ENCODE assay signal across 30 mouse cellular contexts in genomic region chr17:63458052-63458451, GRCm38 (mm10). TPM values are rescaled to one million over a fixed set of nuclear protein-coding genes. Genes with fewer than 3 reads are reported as not detected.
DNase-seq lines count a peak whose midpoint lies in the region; ATAC-seq and TF ChIP-seq lines count a peak whose summit lies in the region.
"Had no signal": no experiment of that assay in that cellular context is flagged by ENCODE, and none has a peak within 500 bp of the region (broad histone marks: within the 10 kb centered on the region; RNA-seq: fewer than 3 reads in every experiment).

No protein-coding gene starts in this region.

- no peak for TF ChIP-seq CTCF in forebrain, postnatal 0 days (IDR thresholded peaks at IDR 0.05; ENCODE audit: low read depth)
- TF ChIP-seq CTCF in layer of hippocampus, adult 2 months (conservative IDR thresholded peaks at IDR 0.05): no peak

- ATAC-seq in forebrain, embryonic 13.5 days: peak; percentile 79
- ATAC-seq in forebrain, postnatal 0 days: no peak
- peak; percentile 83 for ATAC-seq in forebrain, embryonic 16.5 days
- ATAC-seq in forebrain, embryonic 12.5 days (ENCODE audit: low FRiP score): no peak
- ATAC-seq: activated CD4-positive, CD25-positive, alpha-beta regulatory T cell, adult 4 months; hindbrain, postnatal 0 days; inflammation-experienced regulatory T-cells, adult 6 months; intestine, embryonic 16.5 days had no signal

- no peaks in the 10 kb centered on the region for H3K27me3 ChIP-seq in forebrain, embryonic 13.5 days
- H3K27me3 ChIP-seq in forebrain, postnatal 0 days (ENCODE audit: insufficient read depth, low read length): no peaks in the 10 kb centered on the region
- no peaks in the 10 kb centered on the region for H3K27me3 ChIP-seq in forebrain, embryonic 16.5 days (replicated peaks; ENCODE audit: control insufficient read depth, insufficient read depth, low read length)
- H3K27me3 ChIP-seq in forebrain, embryonic 12.5 days: no peaks in the 10 kb centered on the region
- H3K27me3 ChIP-seq: embryonic facial prominence, embryonic 13.5 days; heart, embryonic 13.5 days had no signal

- no peak overlapping the region for H3K4me2 ChIP-seq in forebrain, embryonic 13.5 days
- no peak overlapping the region for H3K4me2 ChIP-seq in forebrain, postnatal 0 days (ENCODE audit: low read depth)
- no peak overlapping the region for H3K4me2 ChIP-seq in forebrain, embryonic 16.5 days (ENCODE audit: low read length)
- no peak overlapping the region for H3K4me2 ChIP-seq in forebrain, embryonic 12.5 days
- H3K4me2 ChIP-seq: embryonic facial prominence, embryonic 13.5 days; heart, embryonic 13.5 days; hindbrain, embryonic 14.5 days had no signal

- no peak overlapping the region for H3K4me3 ChIP-seq in forebrain, embryonic 13.5 days
- H3K4me3 ChIP-seq in forebrain, postnatal 0 days (ENCODE audit: low read depth, low read length): no peak overlapping the region
- H3K4me3 ChIP-seq in forebrain, embryonic 16.5 days (replicated peaks; ENCODE audit: low read length): no peak overlapping the region
- no peak overlapping the region for H3K4me3 ChIP-seq in forebrain, embryonic 12.5 days (replicated peaks)
- no peak overlapping the region for H3K4me3 ChIP-seq in layer of hippocampus, adult 2 months
- H3K4me3 ChIP-seq: embryonic facial prominence, embryonic 10.5 days; embryonic facial prominence, embryonic 13.5 days; erythroblast, embryonic 14.5 days; heart, adult 2 months; heart, embryonic 10.5 days; heart, embryonic 13.5 days had no signal

- DNase-seq in forebrain, postnatal 0 days: no peak
- peak; percentile 30 to 55 for DNase-seq in layer of hippocampus, adult 2 months (ENCODE audit: low spot score in 2 of 2)
- no peak for DNase-seq in layer of hippocampus, postnatal 10 days (ENCODE audit: low spot score in 2 of 2)
- DNase-seq in brain, adult 2 months (ENCODE audit: low read depth, low spot score): peak; percentile 56
- no peak for DNase-seq in lung, postnatal 36 days
- DNase-seq: adrenal gland, adult 8-10 months; adrenal gland, postnatal 25 days; cerebellum, adult 11 months; cerebellum, adult 2 months; cerebellum, adult 9-11 months; cerebellum, postnatal 36 days; embryo, embryonic 11 days; gastrocnemius, postnatal 10 days; gastrocnemius, postnatal 36 days; heart, adult 2 months; heart, postnatal 14 days; heart, postnatal 4 days had no signal

- H3K9me3 ChIP-seq in forebrain, embryonic 13.5 days (replicated peaks): no peaks in the 10 kb centered on the region
- no peaks in the 10 kb centered on the region for H3K9me3 ChIP-seq in forebrain, postnatal 0 days (ENCODE audit: low read length)
- no peaks in the 10 kb centered on the region for H3K9me3 ChIP-seq in forebrain, embryonic 16.5 days (ENCODE audit: control insufficient read depth, low read length)
- H3K9me3 ChIP-seq in forebrain, embryonic 12.5 days: no peaks in the 10 kb centered on the region
- H3K9me3 ChIP-seq: embryonic facial prominence, embryonic 10.5 days; embryonic facial prominence, embryonic 13.5 days; heart, embryonic 10.5 days; heart, embryonic 13.5 days had no signal

- no peak overlapping the region for H3K27ac ChIP-seq in forebrain, embryonic 13.5 days
- H3K27ac ChIP-seq in forebrain, postnatal 0 days (ENCODE audit: low read depth, low read length): no peak overlapping the region
- H3K27ac ChIP-seq in forebrain, embryonic 16.5 days (ENCODE audit: low read length): no peak overlapping the region
- no peak overlapping the region for H3K27ac ChIP-seq in forebrain, embryonic 12.5 days
- no peak overlapping the region for H3K27ac ChIP-seq in layer of hippocampus, adult 2 months
- H3K27ac ChIP-seq: embryonic facial prominence, embryonic 10.5 days; embryonic facial prominence, embryonic 13.5 days; heart, adult 2 months; heart, embryonic 10.5 days; heart, embryonic 13.5 days; hindbrain, embryonic 14.5 days; hindbrain, postnatal 0 days had no signal

- no peaks in the 10 kb centered on the region for H3K36me3 ChIP-seq in forebrain, embryonic 13.5 days (ENCODE audit: poor library complexity, severe bottlenecking)
- no peaks in the 10 kb centered on the region for H3K36me3 ChIP-seq in forebrain, postnatal 0 days (ENCODE audit: insufficient read depth)
- H3K36me3 ChIP-seq in forebrain, embryonic 16.5 days (ENCODE audit: control insufficient read depth, insufficient read depth): no peaks in the 10 kb centered on the region
- H3K36me3 ChIP-seq in forebrain, embryonic 12.5 days (replicated peaks): no peaks in the 10 kb centered on the region

- no peak overlapping the region for H3K9ac ChIP-seq in forebrain, embryonic 13.5 days
- no peak overlapping the region for H3K9ac ChIP-seq in forebrain, postnatal 0 days
- no peak overlapping the region for H3K9ac ChIP-seq in forebrain, embryonic 16.5 days (replicated peaks; ENCODE audit: low read depth, low read length)
- H3K9ac ChIP-seq in forebrain, embryonic 12.5 days: no peak overlapping the region
- H3K9ac ChIP-seq: embryonic facial prominence, embryonic 13.5 days; heart, embryonic 13.5 days; hindbrain, embryonic 14.5 days had no signal

- 87% methylated on average over 3 of the region's 3 CpGs for WGBS in forebrain, embryonic 13.5 days
- 74% methylated on average over 3 of the region's 3 CpGs for WGBS in forebrain, postnatal 0 days
- 77% methylated on average over 3 of the region's 3 CpGs for WGBS in forebrain, embryonic 16.5 days
- 95% methylated on average over 3 of the region's 3 CpGs for whole genome bisulfite sequencing in forebrain, embryonic 12.5 days

- H3K4me1 ChIP-seq in forebrain, embryonic 13.5 days: peaks cover 4% of the 10 kb centered on the region
- no peaks in the 10 kb centered on the region for H3K4me1 ChIP-seq in forebrain, postnatal 0 days (ENCODE audit: insufficient read depth)
- no peaks in the 10 kb centered on the region for H3K4me1 ChIP-seq in forebrain, embryonic 16.5 days (replicated peaks; ENCODE audit: control insufficient read depth, insufficient read depth, low read length)
- peaks cover 10% of the 10 kb centered on the region for H3K4me1 ChIP-seq in forebrain, embryonic 12.5 days
- H3K4me1 ChIP-seq: embryonic facial prominence, embryonic 10.5 days had no signal

RNA-seq across cellular contexts. Expression of gene Fbxl17, which starts 41.8 kb away (rescaled TPM):
- polyA plus RNA-seq in forebrain, embryonic 13.5 days (2015; fragmentation: Nextera tagmentation; extraction: Ambion mirVana): 5.6 and 7.0 TPM in 2 replicates
- 27.3 and 32.0 TPM in 2 replicates for total RNA-seq in forebrain, postnatal 0 days (2014; rRNA removed)
- 9.5 and 10.7 TPM in 2 replicates for polyA plus RNA-seq in forebrain, postnatal 0 days (2015; fragmentation: Nextera tagmentation; extraction: Ambion mirVana)
- polyA plus RNA-seq in forebrain, embryonic 16.5 days (2015; fragmentation: Nextera tagmentation; extraction: Ambion mirVana): 7.3 and 7.8 TPM in 2 replicates
- 6.7 and 7.0 TPM in 2 replicates for polyA plus RNA-seq in forebrain, embryonic 12.5 days (2016; fragmentation: Nextera tagmentation; extraction: Ambion mirVana)
- 10 to 100 TPM; 55.3 to 58.6 TPM for total RNA-seq in layer of hippocampus, adult 2 months (2021)
- total RNA-seq in layer of hippocampus, postnatal 10 days (2021): 10 to 100 TPM; 58.7 to 62.7 TPM

Comparison
In these comparisons a context has a peak if more than half of its experiments do, and no peak if none do; other contexts are left out.
1. ATAC-seq: peak in forebrain, embryonic 13.5 days (single experiment) and forebrain, embryonic 16.5 days (single experiment); none in forebrain, postnatal 0 days (single experiment) and forebrain, embryonic 12.5 days (single experiment).
2. DNase-seq: peak in layer of hippocampus, adult 2 months (2 of 2) and brain, adult 2 months (single experiment); none in forebrain, postnatal 0 days (single experiment), layer of hippocampus, postnatal 10 days (0 of 2) and lung, postnatal 36 days (single experiment).